Mouse (Mus musculus) MEL (cell line): ENCODE results near the gene Cfl2. TPM values are rescaled to one million over a fixed set of nuclear protein-coding genes. Genes with fewer than 3 reads are reported as not detected.

ENCODE experiments used
- DNase-seq: peaks from one replicate; pipeline ENCODE4 v3.0.0; 2011; ENCODE audit warnings: low read depth, low spot score
- H3K27ac ChIP-seq: 2 replicates; pipeline ENCODE4 v1.5.1; 2012; ENCODE audit warnings: low read depth, mild to moderate bottlenecking, control low read depth, low read length, moderate library complexity; ENCODE audit not compliant: control insufficient read depth
- H3K27me3 ChIP-seq, 2 experiments: fragments of 150-350 bp in 1 of 2; sonication (generic) in 1 of 2; 2 replicates each; pipeline ENCODE4 v1.6.1; 2012; ENCODE audit warnings: low read length in 2 of 2, mild to moderate bottlenecking in 2 of 2, improper control_type of control experiment in 1 of 2, moderate library complexity in 1 of 2; ENCODE audit not compliant: insufficient read depth in 2 of 2, control insufficient read depth in 1 of 2
- H3K36me3 ChIP-seq, 2 experiments: 2 replicates each; pipeline ENCODE4 v1.6.1; 2012 to 2014; ENCODE audit warnings: low read length in 2 of 2, improper control_type of control experiment in 1 of 2, inconsistent platforms in 1 of 2, mild to moderate bottlenecking in 1 of 2; ENCODE audit not compliant: insufficient read depth in 2 of 2, control insufficient read depth in 1 of 2
- H3K4me1 ChIP-seq, 2 experiments: fragments of 150-350 bp in 1 of 2; sonication (generic) in 1 of 2; 2 replicates each; pipeline ENCODE4 v1.6.1; 2012; ENCODE audit warnings: low read length in 2 of 2, improper control_type of control experiment in 1 of 2, mild to moderate bottlenecking in 1 of 2; ENCODE audit not compliant: insufficient read depth in 2 of 2, control insufficient read depth in 1 of 2
- H3K4me3 ChIP-seq, 2 experiments: fragments of 150-350 bp in 1 of 2; sonication (generic) in 1 of 2; 2 replicates each; pipeline ENCODE4 v1.5.1; 2012; ENCODE audit warnings: low read depth in 2 of 2, low read length in 2 of 2, mild to moderate bottlenecking in 2 of 2, moderate library complexity in 2 of 2, control low read depth in 1 of 2, improper control_type of control experiment in 1 of 2; ENCODE audit not compliant: control insufficient read depth in 1 of 2, insufficient read depth in 1 of 2
- H3K79me2 ChIP-seq: 2 replicates; pipeline ENCODE4 v1.6.1; 2012; ENCODE audit warnings: mild to moderate bottlenecking, low read length, moderate library complexity; ENCODE audit not compliant: control insufficient read depth, poor library complexity, insufficient read depth
- H3K9ac ChIP-seq: 2 replicates; pipeline ENCODE4 v1.6.1; 2012; ENCODE audit warnings: low read depth, mild to moderate bottlenecking, control low read depth, low read length, moderate library complexity; ENCODE audit not compliant: control insufficient read depth, poor library complexity, severe bottlenecking
- H3K9me3 ChIP-seq: fragments of 150-350 bp; sonication (generic); replicated peaks from 2 replicates; pipeline ENCODE4 v1.6.1; 2012; ENCODE audit warnings: mild to moderate bottlenecking, low read length, improper control_type of control experiment, moderate library complexity; ENCODE audit not compliant: insufficient read depth
- CHD2 ChIP-seq: IDR thresholded peaks from 2 replicates; pipeline ENCODE4 v1.6.1; 2011; ENCODE audit warnings: low read length, improper control_type of control experiment
- CTCF ChIP-seq, 3 experiments: IDR thresholded peaks in 2 of 3; conservative IDR thresholded peaks in 1 of 3; 2 replicates each; pipeline ENCODE4 v1.5.1; 2011 to 2012; ENCODE audit warnings: low read length in 3 of 3, low read depth in 2 of 3, mild to moderate bottlenecking in 2 of 3, improper control_type of control experiment in 1 of 3, inconsistent platforms in 1 of 3, mixed read lengths in 1 of 3, moderate library complexity in 1 of 3; ENCODE audit not compliant: control insufficient read depth in 1 of 3, insufficient read depth in 1 of 3, poor library complexity in 1 of 3, severe bottlenecking in 1 of 3
- E2F4 ChIP-seq: IDR thresholded peaks from 2 replicates; pipeline ENCODE4 v1.6.1; 2011; ENCODE audit warnings: low read depth, low read length, improper control_type of control experiment, borderline replicate concordance
- ELF1 ChIP-seq: IDR thresholded peaks from 2 replicates; pipeline ENCODE4 v1.6.1; 2014; ENCODE audit warnings: low read depth, mild to moderate bottlenecking, inconsistent platforms, low read length, improper control_type of control experiment, moderate library complexity
- EP300 ChIP-seq, 2 experiments: IDR thresholded peaks; 2 replicates each; pipeline ENCODE4 v1.6.1; 2011; ENCODE audit warnings: improper control_type of control experiment in 2 of 2, low read length in 2 of 2, low read depth in 1 of 2, mild to moderate bottlenecking in 1 of 2
- GATA1 ChIP-seq: IDR thresholded peaks from 2 replicates; pipeline ENCODE4 v1.6.1; 2011; ENCODE audit warnings: low read depth, low read length, improper control_type of control experiment
- HCFC1 ChIP-seq: IDR thresholded peaks from 2 replicates; pipeline ENCODE4 v1.6.1; 2012; ENCODE audit warnings: low read depth, mild to moderate bottlenecking, inconsistent platforms, low read length, improper control_type of control experiment, moderate library complexity
- MAX ChIP-seq: IDR thresholded peaks from 2 replicates; pipeline ENCODE4 v1.6.1; 2011; ENCODE audit warnings: low read length, improper control_type of control experiment
- MAZ ChIP-seq: IDR thresholded peaks from 2 replicates; pipeline ENCODE4 v1.6.1; 2012; ENCODE audit warnings: low read depth, mild to moderate bottlenecking, inconsistent platforms, low read length, improper control_type of control experiment
- MEF2A ChIP-seq: IDR thresholded peaks from 2 replicates; pipeline ENCODE4 v1.6.1; 2014; ENCODE audit warnings: low read depth, mild to moderate bottlenecking, inconsistent platforms, low read length, improper control_type of control experiment; ENCODE audit not compliant: poor library complexity, insufficient replicate concordance, severe bottlenecking; ENCODE audit errors: extremely low read depth
- MXI1 ChIP-seq: IDR thresholded peaks from 2 replicates; pipeline ENCODE4 v1.6.1; 2011; ENCODE audit warnings: mild to moderate bottlenecking, low read depth, low read length, improper control_type of control experiment
- MYB ChIP-seq: IDR thresholded peaks from 2 replicates; pipeline ENCODE4 v1.6.1; 2011; ENCODE audit warnings: mild to moderate bottlenecking, low read depth, low read length, improper control_type of control experiment
- POLR2A ChIP-seq, 2 experiments: IDR thresholded peaks; 2 replicates each; pipeline ENCODE4 v1.6.1; 2011 to 2012; ENCODE audit warnings: low read length in 2 of 2, mild to moderate bottlenecking in 2 of 2, control low read depth in 1 of 2, improper control_type of control experiment in 1 of 2, low read depth in 1 of 2, moderate library complexity in 1 of 2; ENCODE audit not compliant: control insufficient read depth in 1 of 2, insufficient read depth in 1 of 2, poor library complexity in 1 of 2
- POLR2AphosphoS2 ChIP-seq: IDR thresholded peaks from 2 replicates; pipeline ENCODE4 v1.6.1; 2011; ENCODE audit warnings: low read length, improper control_type of control experiment
- POLR2AphosphoS5 ChIP-seq: IDR thresholded peaks from 2 replicates; pipeline ENCODE4 v1.6.1; 2012; ENCODE audit warnings: low read depth, borderline replicate concordance, mild to moderate bottlenecking, inconsistent platforms, low read length, moderate library complexity, mixed read lengths
- RCOR1 ChIP-seq: IDR thresholded peaks from 2 replicates; pipeline ENCODE4 v1.6.1; 2012; ENCODE audit warnings: low read depth, mild to moderate bottlenecking, inconsistent platforms, low read length, improper control_type of control experiment
- SIN3A ChIP-seq: IDR thresholded peaks from 2 replicates; pipeline ENCODE4 v1.6.1; 2012; ENCODE audit warnings: low read length, improper control_type of control experiment, inconsistent platforms
- SMC3 ChIP-seq: IDR thresholded peaks from 2 replicates; pipeline ENCODE4 v1.6.1; 2011; ENCODE audit warnings: low read depth, low read length, improper control_type of control experiment
- TAL1 ChIP-seq: IDR thresholded peaks from 2 replicates; pipeline ENCODE4 v1.6.1; 2012; ENCODE audit warnings: mild to moderate bottlenecking, inconsistent platforms, low read length, moderate library complexity, mixed read lengths
- USF1 ChIP-seq: IDR thresholded peaks from 2 replicates; pipeline ENCODE4 v1.6.1; 2014; ENCODE audit warnings: low read depth, mild to moderate bottlenecking, inconsistent platforms, low read length, improper control_type of control experiment, moderate library complexity
- ZC3H11A ChIP-seq: IDR thresholded peaks from 2 replicates; pipeline ENCODE4 v1.6.1; 2012; ENCODE audit warnings: low read depth, mild to moderate bottlenecking, inconsistent platforms, low read length, improper control_type of control experiment
- ZKSCAN1 ChIP-seq: IDR thresholded peaks from 2 replicates; pipeline ENCODE4 v1.6.1; 2012; ENCODE audit warnings: low read depth, mild to moderate bottlenecking, inconsistent platforms, low read length, improper control_type of control experiment, moderate library complexity
- ZMIZ1 ChIP-seq: IDR thresholded peaks from 2 replicates; pipeline ENCODE4 v1.6.1; 2012; ENCODE audit warnings: low read depth, mild to moderate bottlenecking, inconsistent platforms, low read length, improper control_type of control experiment, moderate library complexity
- ZNF384 ChIP-seq: IDR thresholded peaks from 2 replicates; pipeline ENCODE4 v1.6.1; 2012; ENCODE audit warnings: low read depth, mild to moderate bottlenecking, inconsistent platforms, low read length, improper control_type of control experiment
- polyA plus RNA-seq, 2 experiments: library from polyadenylated mRNA; stranded (reverse) in 1 of 2; unstranded in 1 of 2; fragments of >175 nt in 1 of 2; fragments of >200 nt in 1 of 2; gene quantifications; 2 replicates each; pipeline versions ENCODE4 v1.2.1 to v1.2.4; 2012; ENCODE audit warnings: low replicate concordance in 2 of 2, low read depth in 1 of 2; ENCODE audit not compliant: insufficient read length in 2 of 2, insufficient read depth in 1 of 2, missing spikeins in 1 of 2
- total RNA-seq: library from RNA; depleted of rRNA; stranded (reverse); fragments of 300-350 nt; gene quantifications from 2 replicates; pipeline ENCODE4 v1.2.3, GENCODE M21; 2012

Gene Cfl2
- total and polyA plus RNA-seq, 3 experiments, result 5.7 to 8.8 TPM; not detected in 1

DNA sequence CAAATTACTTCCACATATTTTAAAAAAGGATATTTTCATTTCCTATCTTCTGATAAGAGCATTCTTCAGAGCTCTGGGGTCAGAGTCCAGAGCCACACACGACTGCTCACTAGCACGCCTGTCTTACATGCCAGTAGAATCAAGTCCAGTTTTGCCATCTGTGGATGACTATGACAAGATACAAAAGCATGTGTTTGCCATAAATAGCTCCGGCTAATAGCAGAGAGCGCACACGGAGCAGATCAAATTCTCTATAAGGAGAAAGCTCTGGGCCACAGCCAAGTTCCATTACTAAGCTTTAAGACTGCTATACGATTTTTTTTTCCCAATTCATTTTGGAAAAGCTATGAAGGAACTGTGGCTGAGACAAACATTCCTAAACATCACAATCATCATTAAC is 3.1 kb downstream of the Cfl2 start:
- H3K9ac ChIP-seq, result no peak overlapping the region
- H3K4me3 ChIP-seq, result no peak overlapping the region
- no peak overlapping the region for H3K27ac ChIP-seq
- DNase-seq, result no peak
- peaks cover 18 to 23% of the 10 kb centered on the region in 2 experiments for H3K36me3 ChIP-seq
- no peaks in the 10 kb centered on the region for H3K9me3 ChIP-seq
- peaks cover 5 to 9% of the 10 kb centered on the region in 2 experiments; a peak in 3 of 4 replicates for H3K4me1 ChIP-seq
- H3K79me2 ChIP-seq, result peaks cover 19% of the 10 kb centered on the region
- no peak for TF ChIP-seq GATA1
- TF ChIP-seq ELF1, result no peak
- no peak for TF ChIP-seq ZKSCAN1
- TF ChIP-seq EP300 (IDR thresholded peaks at IDR 0.05; ENCODE audit: low read depth in 1 of 2, low read length in 2 of 2), result no peak
- no peak for TF ChIP-seq POLR2A (IDR thresholded peaks at IDR 0.05; ENCODE audit: control insufficient read depth in 1 of 2, insufficient read depth in 1 of 2, low read depth in 1 of 2, low read length in 2 of 2, poor library complexity in 1 of 2)
- TF ChIP-seq POLR2AphosphoS2, result no peak
- no peak for TF ChIP-seq MEF2A
- TF ChIP-seq MAX, result no peak
- no peak for TF ChIP-seq HCFC1
- TF ChIP-seq, all 39 proteins: peak for 0
- no peaks in the 10 kb centered on the region for H3K27me3 ChIP-seq

DNA sequence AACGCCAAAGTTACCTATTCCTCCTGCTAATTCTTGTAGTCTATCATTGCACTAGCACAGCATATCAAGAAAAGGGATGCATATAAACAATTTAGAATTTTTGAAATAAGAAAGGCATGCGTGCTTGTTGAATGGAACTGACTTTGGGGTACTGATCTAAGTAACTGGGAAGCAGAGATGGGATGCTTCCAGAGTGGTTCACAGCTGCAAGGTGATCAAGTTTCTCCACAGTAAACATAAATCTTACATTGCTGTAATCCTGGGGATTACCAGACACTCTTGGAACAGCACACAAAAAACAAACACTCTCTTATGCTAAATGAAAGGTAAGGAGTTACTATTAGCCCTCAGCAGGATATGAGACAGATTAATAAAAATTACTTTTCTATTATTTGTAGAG is 12.1 kb downstream of the Cfl2 start:
- H3K4me3 ChIP-seq, result no peak overlapping the region
- H3K9me3 ChIP-seq, result no peaks in the 10 kb centered on the region
- DNase-seq, result no peak
- TF ChIP-seq MXI1, result no peak
- no peak for TF ChIP-seq ZMIZ1
- TF ChIP-seq MEF2A, result no peak
- TF ChIP-seq ZNF384, result no peak
- no peak for TF ChIP-seq CHD2
- no peak for TF ChIP-seq MAX
- TF ChIP-seq RCOR1, result no peak
- no peak for TF ChIP-seq MYB
- TF ChIP-seq USF1, result no peak
- TF ChIP-seq MAZ, result no peak
- no peak for TF ChIP-seq CTCF (IDR thresholded peaks at IDR 0.05 in 2 of 3, conservative IDR thresholded peaks at IDR 0.05 in 1 of 3; ENCODE audit: control insufficient read depth in 1 of 3, insufficient read depth in 1 of 3, low read depth in 2 of 3, low read length in 3 of 3, poor library complexity in 1 of 3, severe bottlenecking in 1 of 3)
- TF ChIP-seq POLR2AphosphoS5, result no peak
- no peak for TF ChIP-seq E2F4
- TF ChIP-seq SIN3A, result no peak
- TF ChIP-seq EP300 (IDR thresholded peaks at IDR 0.05; ENCODE audit: low read depth in 1 of 2, low read length in 2 of 2), result no peak
- no peak for TF ChIP-seq ZC3H11A
- TF ChIP-seq POLR2AphosphoS2, result no peak
- no peak for TF ChIP-seq TAL1
- TF ChIP-seq SMC3, result no peak
- no peak overlapping the region for H3K9ac ChIP-seq
- no peaks in the 10 kb centered on the region for H3K27me3 ChIP-seq
- no peaks in the 10 kb centered on the region for H3K79me2 ChIP-seq
- H3K4me1 ChIP-seq, result no peaks in the 10 kb centered on the region
- no peaks in the 10 kb centered on the region for H3K36me3 ChIP-seq
- no peak overlapping the region for H3K27ac ChIP-seq
